Mouse (Mus musculus) CD4-positive, CD25-positive, alpha-beta regulatory T cell, adult 4 months (primary cell): ENCODE data around the gene Itga11. TPM values are rescaled to one million over a fixed set of nuclear protein-coding genes. Genes with fewer than 3 reads are reported as not detected.
"Not testable (repeated sequence)": the region's sequence is repeated elsewhere in the genome, so short reads cannot be mapped to it uniquely, and the experiment has no call there.

Experiments
- ATAC-seq: one replicate; pipeline ENCODE4 v1.8.0; 2017
- polyA plus RNA-seq, 2 experiments: library from polyadenylated mRNA; unstranded; fragments of 100-300 nt; shearing (Covaris generic); gene quantifications; one replicate each; pipeline ENCODE4 v1.2.1; 2017

The Itga11 gene
- polyA plus RNA-seq, 2 experiments from 2014 or later, result 0.11 to 0.12 TPM

DNA sequence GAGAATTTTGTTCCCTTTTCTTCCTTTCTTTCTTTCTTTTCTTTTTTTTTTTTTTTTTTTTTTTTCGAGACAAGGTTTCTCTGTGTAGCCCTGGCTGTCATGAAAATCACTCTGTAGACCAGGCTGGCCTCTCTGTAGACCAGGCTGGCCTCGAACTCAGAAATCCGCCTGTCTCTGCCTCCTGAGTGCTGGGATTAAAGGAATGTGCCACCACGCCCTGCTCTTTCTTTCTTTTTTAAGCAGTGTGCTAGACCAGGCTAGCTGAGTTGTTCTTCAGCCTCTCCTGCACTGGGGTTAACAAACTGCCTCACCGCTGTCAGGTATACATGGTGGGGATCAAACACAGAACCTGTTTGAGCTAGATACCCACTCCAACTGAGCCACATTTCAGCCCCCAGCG lies 142.3 kb downstream of the Itga11 start:
- ATAC-seq, result not testable (repeated sequence)

DNA sequence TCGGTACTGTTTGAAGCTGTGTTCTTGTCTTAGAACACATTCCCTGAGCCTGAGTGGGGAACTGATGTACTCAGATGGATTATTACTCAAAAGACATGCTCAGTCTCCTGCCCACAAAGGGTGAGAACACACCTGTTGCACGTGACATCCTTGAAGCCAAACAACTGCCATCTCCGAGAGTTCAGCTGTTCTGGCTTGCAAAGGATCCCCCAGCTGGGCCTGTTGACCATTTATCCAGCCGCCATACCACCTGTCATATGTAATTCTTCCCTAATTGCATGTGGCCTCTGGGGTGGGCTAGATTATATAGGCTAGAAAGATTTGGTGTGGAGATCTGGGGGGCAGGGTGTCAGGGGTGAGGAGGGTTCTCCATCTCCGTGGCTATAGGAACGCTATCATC lies 143.2 kb downstream of the Itga11 start:
- no peak for ATAC-seq

DNA sequence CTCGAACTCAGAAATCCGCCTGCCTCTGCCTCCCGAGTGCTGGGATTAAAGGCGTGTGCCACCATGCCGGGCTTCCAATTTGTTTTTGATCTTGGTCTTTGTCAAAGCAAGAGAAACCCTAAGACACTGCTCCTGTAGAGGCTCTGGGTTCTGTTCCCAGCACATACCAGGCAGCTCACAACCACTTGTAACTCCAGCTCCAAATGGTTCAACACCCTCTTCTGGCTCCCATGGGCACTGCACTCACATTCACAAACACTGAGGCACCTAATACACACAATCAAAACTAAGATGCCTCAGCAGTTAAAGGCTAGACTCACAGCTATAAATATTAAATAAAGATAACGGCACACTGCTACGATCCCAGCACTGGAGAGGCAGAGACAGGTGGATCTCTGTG lies 144.2 kb downstream of the Itga11 start:
- no peak for ATAC-seq

GRCm38 (mm10) chr9:62825791-62826393 lies 148.3 kb downstream of the Itga11 start:
- ATAC-seq, result peak; percentile 27

DNA sequence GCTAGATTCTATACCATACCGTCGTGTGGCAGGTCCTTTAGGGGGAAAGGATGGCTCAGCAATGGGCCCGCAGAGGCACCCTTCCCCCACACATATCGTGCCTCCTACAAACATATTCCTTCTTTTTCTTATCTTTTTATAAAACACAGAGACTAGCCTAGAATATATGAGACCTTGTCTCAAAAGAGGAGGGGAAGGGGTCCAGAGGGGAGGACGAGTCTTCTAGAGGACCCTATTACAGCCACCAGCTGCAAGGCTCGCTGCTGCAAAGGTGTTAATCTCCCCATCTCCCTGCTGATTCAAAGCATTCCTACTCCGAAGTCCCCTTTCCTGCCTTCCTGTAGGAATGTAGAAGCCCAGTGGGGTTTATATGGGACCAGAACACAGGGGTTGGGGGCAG lies 148.8 kb downstream of the Itga11 start:
- no peak for ATAC-seq

DNA sequence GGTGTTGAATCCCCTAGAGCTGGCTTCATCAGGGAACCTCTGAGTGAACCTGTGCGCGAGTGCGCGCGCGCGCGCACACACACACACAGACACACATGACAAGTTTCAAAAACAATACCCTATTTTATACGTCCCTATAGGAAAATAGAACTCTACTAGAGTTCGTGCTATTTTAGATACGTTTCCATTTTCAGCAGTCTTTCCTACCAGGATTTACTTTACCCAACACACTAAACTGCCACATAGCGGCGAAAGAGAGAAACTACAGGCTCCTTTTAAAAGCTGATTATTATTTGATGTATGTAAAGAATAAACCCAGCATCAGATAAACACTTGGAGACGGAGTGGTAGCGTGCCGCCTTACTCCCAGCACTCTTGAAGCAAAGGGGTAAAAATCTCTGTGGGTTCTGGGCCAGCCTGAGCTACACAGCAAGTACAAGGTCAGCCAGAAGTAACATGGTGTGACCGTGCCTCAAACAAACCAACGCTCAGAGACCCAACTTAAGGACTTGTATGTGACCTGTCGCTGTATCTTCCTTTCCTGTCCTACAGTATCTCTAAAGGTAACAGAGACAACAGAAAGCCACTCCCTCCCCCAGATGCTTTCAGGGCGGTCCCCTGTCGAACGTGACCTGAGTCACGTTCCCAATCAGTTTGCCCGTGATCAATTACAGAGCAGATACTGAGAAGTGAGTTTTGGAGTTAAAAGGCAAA lies 150.5 kb downstream of the Itga11 start:
- peak; percentile 25 for ATAC-seq

DNA sequence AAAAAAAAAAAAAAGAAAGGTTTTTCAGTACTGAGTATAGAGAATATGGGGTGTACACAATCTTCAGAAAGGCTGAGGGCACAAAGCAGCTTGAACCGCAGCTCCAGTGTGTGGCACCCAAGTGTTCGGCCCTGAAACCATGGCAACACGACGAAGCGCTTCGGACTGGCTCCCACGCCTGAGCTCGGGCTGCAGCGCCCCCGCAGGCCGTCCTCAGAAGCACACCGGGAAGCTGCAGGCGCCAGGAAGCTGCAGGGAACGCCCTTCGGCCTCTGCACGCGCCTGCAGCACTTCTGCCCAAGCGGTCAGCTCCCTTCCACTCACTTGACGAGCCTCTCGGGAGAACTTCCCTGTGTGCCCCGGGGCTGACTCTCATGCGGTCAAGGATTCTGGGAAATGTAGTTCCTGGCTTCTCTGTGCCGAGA lies 151.0 kb downstream of the Itga11 start:
- ATAC-seq, result peak; percentile 93

DNA sequence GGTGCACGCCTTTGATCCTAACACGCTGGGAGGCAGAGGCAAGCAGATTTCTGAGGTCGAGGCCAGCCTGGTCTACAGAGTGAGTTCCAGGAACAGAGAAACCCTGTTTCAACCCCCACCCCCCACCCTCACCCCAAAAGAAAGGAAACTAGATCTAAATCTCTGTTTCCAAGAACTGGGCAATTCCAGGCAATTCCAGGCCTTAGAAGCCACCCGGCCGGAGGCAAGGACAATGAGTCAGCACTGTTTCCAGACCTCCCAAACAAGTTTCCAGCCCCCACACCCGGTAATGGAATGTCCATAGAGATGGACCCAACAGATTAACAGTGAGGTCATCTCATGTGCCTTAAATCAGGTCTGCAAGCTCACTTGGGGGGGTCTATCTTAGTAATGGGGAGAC lies 152.3 kb downstream of the Itga11 start:
- ATAC-seq, result no peak

Other genes with a start within 250 kb of the Itga11 start
- 1 to 10 TPM; 2.7 to 3.6 TPM for gene Coro2b, start 140.8 kb upstream of the Itga11 start, polyA plus RNA-seq
- gene Fem1b, start 134.1 kb downstream of the Itga11 start, polyA plus RNA-seq, result 1 to 10 TPM; 3.9 to 4.7 TPM
- gene Cln6, start 161.0 kb downstream of the Itga11 start, polyA plus RNA-seq, result 10 to 100 TPM in 1 of 2 experiments, 1 to 10 TPM in 1; 9.2 to 10.8 TPM
- gene Calml4, start 180.3 kb downstream of the Itga11 start, polyA plus RNA-seq, result 1 to 10 TPM in 1 of 2 experiments, under 1 TPM in 1; 0.63 to 1.0 TPM